Mouse (Mus musculus) urinary bladder, postnatal 4 days (tissue): ENCODE results near the gene Ppp1r15b.

Experiments
- DNase-seq, 2 experiments: peaks; one replicate each; pipeline ENCODE4 v3.0.0; 2021 to 2022; ENCODE audit warnings: low spot score in 2 of 2

The Ppp1r15b gene

DNA sequence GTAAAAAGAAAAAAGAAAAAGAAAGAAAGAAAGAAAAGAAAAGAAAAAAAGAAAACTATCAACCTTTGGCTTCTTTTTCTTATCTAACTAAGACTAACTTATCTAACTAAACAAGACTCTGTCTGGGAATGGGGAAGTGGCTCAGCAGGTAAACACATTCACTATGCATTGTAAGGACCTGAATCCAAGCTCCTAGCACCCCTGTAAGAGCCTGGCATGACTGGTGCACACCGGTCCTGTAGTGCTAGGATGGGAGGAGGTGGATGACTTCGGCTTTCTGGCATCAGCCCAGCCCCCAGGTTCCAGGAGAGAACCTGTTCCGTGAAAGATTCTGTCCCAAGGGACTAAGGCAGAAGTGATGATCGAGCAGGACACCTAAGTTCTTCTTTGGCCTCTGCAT, 30.6 kb downstream of the Ppp1r15b start:
- no peak for DNase-seq

DNA sequence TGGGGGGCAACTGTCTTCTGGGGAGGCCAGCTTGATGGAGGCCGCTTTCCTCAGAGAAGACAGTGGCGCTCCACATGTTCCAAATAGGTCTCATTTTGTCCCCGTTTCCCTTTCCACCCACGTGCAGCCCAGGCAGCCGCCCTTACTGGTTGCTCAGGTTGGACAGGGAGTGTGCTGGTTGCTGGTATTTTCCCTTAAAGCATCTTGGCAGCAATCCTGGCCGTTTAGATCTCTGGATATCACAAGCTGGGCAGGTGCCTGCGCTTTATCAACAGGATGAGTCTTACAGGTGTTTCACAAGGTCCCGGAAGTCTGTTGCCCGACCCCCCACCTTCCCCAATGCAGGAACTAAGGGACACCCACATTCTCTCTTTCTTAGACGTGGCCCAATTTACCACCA, 31.1 kb downstream of the Ppp1r15b start:
- DNase-seq, result no peak

DNA sequence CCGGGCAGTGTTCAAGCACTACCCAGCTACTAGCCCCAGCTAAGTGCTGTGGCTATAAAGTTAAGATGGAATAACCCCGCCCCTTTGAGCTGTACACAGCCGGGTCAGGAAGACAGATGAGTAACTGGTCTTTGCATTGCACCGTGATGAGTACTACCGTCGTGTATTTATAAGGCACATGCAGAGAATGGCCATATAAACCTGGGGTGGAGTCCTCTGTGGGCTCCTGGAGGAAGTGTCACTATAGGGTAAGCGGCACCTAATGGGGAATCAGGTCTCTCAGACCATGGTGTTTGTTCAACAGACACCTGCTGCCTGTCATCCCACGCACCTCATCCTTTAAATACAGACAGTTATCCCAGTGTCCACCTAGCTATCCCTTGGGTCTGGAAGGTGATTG, 32.0 kb downstream of the Ppp1r15b start:
- DNase-seq, result no peak

DNA sequence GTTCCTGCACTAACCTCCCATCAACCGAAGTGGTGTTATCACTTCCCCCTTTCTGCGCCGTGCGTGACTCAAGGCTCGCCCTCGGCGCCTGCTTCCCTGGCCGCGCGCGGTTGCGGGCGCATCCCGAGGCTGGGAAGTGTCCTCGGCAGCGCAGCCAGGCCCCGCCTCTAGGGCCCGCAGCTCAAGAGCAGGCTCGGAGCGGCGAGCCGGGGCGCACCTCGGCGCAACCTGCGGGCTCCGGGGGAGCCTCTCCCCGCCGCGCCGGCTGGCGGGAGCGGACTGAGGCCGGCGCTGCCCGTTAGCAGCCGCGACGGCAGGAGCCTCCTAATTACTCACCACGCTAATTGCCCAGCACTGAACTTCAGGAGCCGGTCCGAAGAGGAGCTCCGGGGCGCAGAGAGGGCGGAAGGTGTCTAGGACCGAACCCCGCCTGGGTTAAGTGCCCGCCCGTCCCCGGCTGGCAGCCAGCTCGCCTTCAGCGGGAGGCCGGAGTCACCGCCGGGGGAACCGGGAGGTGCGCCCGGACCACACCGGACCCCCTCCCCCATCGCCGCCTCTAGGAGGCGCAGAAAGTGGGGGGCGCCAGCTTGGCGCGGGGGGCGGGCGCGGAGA, 33.0 kb downstream of the Ppp1r15b start, which contains the start of gene Plekha6:
Gene Plekha6, plus strand, starts transcription at position 391 of the 612 bp plus-strand sequence.
- no peak for DNase-seq

DNA sequence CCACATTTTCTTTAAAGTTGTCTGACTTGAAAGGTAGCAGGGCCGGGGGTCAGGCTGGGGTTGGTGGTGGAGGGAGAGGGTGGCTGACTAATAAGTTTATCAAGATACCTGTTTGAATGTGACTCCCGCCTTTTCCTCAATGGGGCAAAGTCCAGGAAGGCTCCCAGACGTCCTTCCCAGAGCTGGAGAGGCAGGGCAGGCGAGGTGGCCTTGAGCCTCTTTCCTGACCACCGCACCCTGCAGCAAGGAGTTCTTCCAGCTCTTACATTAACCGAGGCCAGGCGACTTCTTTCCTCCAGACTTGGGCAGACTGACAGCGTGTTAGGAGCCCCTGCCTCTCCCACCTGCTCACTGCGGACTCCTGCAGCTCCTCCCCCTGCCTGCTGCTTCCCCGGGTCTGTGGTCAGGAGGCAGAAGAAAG, 33.7 kb downstream of the Ppp1r15b start:
- DNase-seq, result no peak

DNA sequence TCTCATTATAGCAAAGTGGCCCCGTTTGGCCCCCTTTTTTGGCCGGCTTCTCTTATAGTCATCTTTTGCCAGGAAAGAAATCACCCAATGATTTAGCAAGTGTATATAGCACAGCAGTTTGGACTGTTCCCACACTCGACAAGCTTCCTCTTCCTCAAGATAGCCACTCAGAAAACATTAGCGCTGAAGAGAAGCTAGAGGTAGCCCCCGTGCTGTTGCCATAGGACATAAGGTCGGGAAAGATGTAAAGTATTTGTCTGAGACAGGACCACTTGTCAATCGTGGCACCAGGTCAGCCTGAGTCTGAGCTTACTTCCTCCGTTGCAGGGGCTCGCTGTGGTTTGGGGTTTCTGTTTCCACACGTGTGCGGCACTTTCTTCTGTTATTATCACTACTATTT, 34.2 kb downstream of the Ppp1r15b start:
- no peak for DNase-seq

DNA sequence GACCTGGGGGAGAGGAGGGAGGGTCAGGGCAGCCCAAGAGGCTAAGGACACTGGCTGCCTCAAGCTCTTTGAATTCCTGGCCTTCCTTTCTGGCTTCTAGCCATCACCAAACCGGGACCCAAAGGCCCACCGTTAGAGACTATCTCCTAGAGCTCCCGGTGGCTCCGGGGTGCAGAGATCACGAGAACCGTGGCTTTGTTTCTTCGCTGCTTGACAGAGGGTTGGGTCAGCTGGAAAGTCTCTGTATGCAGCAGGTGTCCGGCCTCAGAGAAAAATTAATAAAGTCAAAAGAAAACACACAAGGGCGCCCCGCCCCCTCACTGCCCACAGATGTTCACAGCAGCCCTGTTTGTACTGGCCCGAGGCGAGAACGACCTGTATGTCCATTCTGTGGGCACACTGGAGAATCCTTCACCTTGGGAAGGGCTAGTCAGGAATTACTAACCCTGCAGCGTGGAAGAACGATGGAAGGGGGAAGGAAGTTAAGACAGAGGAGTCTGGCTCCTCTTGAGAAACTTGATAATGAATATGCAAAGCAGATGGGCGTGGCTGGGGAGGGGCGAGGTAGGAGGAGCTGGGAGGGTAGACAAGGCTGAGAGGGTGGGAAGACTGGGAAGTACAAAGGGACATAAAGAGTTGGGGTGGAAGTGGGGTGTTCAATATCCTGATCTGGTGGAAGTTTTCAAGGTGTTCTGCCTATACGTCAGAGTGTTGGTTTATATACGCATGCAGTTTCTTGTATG, 37.5 kb downstream of the Ppp1r15b start:
- DNase-seq, result no peak

DNA sequence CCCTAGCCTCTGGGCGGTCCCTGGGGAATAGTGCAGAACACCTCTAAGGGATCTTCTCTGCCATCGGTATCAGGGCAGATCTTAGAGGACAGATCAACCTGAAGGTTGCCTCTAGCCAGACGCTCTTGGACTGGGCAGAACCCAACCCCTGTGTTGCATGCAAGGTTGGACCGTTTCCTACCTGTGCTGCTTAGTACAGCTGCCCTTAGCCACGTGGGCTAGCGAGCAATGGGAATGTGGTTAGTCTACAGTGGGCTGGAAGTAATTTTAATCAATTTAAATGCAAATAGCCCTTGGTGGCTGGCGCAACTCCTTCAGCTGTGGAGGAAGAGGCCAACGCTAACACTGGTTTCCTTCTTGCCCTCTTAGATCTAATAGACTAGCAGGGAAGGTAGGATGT, 39.3 kb downstream of the Ppp1r15b start:
- DNase-seq, result no peak

DNA sequence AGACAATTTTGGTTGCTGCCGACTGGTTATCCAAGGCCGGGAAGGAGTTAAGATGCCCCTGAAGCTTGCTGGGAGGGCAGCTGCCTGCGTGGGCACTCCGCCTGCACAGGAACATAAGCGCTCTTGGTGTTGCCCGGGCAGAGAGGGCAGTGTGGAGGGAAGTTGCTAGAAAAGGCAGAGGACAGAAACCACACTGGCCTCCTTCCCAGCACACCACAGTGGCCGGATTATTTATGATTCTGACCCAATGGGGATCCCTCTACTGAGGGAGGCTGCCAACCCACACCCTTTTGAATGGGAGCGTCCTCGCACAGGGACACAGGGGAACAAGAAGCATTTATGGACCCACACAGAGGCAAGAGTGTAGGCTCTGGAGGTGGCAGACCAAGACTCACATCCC, 40.4 kb downstream of the Ppp1r15b start:
- DNase-seq, result no peak

DNA sequence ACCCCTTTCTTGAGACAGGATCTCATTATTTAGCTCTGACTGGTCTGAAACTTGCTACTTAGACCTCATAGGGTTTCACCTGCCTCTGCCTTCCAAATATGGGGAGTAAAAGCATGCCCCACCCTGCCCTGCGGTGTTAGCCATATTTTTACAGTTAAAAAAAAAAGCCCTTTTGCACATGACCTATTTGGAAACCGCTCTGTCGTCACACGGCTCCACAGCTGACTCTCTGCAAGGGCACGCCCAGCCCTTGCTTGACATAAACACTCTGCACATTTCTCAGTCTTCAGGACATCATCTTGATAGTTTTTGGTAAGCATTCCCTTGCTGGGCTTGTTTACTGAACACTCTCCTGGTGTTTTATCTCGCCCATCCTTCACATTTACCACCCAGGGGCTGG, 44.2 kb downstream of the Ppp1r15b start:
- no peak for DNase-seq

DNA sequence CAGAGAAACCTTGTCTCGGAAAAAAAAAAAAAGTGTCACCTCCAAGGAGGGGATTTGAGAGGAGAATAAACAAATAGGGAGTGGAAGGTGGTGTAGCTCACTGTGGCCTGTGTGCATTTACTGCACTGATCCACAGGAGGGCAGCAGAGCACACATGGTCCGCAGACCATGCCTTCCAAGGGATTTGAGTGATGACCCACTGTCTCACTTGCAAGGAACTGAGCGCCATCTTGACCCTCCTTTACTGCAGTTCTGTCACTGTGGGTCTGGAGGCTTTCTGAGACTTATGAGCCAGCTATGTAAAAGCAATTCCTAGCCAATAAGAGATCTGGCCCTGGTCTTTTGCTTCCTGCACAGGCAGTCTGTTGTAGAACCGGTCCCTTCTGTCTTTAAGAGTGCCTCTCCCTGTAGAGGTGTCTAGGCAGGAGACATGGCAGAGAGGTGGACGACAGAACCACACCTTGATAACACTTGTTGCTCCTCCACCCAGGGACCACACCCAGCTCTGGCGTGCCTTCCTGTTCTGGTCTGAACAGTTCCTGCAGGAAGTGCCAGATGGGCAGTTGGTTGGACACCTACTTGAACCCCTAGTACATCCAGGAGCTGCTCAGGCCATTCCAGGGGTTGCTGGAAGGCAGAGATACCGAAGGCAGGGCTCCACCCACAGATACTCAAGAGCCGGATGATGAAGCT, 46.7 kb downstream of the Ppp1r15b start:
- peak; percentile 50 to 71 for DNase-seq

DNA sequence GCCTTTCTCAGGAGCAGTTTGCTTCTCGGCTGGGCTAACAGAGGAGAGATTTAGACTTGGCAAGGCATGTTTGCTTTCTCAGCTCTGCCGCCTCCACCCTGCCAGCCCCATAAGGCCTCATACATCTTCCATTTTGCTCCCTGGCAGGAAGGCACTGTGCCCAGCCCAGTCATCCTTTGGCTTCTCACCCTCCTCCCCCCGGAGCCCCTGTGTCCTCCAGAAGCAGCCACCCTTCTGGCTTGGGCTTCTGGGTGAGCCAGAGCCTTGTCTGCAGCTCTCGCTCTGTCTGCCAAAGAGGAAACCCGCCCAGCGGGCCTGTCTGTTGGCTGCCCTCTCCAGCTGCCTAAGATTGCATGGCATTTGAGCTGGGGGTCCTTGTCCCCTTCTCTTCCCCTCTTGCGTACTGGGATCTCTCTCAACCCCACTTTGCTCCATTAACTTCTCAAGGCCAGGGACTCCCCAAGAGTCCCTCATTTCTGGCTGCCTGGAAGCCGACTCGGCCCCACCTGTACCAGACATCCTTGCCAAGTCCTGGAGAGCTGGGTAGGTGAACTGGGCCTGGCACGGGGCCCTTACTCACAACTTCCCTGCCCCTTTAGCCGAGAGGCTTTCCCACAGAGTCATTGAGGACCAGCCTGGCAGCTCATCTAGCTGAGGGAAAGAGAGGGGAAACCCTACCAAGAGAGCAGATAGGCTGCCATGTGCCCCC, 47.9 kb downstream of the Ppp1r15b start:
- no peak for DNase-seq

DNA sequence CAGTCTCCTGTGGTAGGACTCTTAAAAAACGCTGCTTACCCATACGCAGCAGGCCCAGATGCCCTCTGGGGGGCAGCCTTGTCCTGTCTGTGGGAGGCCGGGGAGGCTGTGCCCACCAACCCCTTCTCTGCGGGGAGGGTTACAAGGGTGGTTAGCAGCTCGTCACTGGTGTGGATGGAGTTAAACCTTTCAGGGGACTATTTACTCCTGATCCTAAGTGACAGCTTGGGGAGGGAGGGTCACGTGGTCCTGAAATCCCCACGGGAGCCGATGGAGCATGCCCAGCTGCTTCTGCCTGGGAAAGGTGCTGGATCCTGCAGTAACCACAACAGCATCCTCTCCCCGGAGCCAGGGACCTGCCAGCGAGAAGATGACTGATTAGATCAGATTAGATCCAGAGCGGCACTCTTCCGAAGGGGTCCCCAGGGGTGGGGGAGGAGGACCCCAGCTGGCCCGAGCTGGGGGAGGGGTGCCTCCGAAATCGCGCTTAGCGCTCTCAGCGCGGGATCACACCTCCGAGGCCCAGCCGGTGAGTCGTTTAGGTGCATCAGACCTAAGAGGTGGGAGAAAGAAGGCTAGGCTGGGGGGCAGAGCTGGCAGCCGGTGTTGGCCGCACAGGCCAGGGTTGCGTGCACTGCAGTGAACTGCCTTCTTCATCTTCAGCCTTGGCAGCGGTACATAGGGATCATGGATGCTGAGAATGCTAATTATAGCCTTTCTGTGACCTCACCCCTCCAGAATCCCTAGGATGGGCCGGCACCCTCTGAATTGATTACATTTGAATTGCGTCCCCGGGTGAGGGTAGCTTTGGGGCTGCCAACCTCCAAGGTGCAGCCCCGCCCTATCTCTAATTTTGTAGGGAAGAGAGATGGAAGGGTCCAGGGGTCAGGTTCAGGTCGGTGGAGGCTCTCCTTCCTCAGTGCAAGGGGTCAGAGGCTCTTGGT, 50.4 kb downstream of the Ppp1r15b start:
- peak; percentile 52 to 80 for DNase-seq

DNA sequence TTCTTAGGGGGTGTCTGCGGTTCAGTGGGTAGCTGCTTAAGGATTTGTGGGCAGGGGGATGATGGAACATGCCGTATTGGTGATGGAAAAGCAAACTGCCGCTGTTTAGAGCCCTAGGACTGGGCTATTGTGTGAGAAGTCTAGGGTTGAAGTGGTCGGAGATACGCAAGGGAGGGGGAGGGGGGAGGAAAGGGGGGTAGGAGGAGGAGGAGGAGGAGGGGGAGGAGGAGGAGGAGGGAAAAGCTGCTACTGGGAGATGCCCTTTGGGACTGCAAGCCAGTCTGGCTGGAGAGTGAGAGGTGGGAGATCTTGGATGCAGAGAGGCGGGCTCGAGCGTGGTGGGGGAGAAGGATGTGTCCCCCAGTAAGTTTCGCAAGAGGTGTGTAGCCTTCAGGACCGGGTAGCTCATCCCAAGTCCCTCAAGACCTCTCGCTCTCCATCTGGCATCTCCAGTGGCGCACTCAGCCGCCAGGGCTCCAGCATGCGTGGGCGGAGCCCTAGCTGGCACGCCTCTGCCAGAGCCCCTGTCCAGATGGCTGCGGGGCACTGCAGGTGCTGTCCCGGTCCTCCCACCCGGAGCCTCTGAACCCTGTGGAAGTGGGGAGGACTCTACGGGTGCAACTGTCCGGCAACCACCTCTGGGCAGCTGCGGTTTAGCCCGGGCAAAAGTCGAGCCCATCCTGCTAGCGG, 51.2 kb downstream of the Ppp1r15b start:
- DNase-seq, result no peak

DNA sequence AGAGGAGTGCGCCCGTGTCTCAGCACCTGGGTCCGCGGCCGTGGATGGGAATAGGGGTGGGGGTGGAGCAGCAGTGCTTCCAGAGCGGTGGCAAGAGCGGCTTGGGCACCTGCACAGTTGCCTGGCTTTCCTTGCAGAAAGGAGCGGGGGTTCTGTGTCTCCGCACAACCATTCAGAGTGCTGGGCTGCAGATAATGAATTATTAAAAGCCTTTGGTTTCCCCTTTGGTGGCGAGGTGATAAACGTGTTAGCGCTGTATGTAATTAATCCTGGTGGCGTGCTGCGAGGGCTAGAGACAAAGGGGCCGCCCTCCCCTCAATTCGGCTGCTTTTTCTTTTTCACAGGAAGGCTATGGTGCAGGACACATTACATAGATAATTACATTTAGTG, 51.8 kb downstream of the Ppp1r15b start:
- DNase-seq, result no peak

DNA sequence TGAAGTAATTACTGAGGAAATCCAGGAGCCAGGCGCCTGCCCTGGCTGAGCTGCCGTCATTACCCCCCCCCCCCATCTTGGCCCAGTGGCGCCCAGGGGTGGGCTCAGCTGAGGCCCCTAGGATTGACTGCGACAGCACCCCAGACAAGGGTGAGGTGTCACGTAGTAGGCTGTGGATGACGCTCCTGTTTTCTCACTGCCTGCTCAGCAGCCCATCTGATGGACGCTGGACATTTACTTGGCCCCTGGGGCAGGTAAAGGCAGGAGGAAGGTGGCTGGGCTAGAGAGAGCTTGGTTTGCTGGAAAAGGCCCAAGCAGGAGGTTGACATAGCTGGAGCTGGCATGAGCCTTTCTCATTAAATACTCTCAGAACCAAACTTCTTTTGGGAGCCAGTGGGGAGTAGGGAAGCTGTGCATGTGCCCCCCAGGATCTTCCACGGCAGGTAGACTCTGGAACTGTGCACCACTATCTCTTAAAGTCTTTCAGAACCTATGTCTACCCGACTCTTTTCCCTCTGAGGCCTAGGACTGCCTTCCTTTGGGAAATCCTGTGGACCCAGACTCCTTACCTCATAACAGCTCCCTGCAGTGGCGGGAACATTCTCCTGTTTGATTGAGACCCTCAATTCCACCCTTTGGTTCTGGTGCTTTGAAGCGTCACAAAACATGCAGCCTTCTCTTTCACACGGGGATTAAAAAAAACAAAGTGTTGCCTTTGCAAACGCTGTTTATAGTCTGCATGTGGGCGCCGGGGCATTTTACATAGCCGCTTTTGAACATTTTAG, 52.4 kb downstream of the Ppp1r15b start:
- DNase-seq, result no peak

DNA sequence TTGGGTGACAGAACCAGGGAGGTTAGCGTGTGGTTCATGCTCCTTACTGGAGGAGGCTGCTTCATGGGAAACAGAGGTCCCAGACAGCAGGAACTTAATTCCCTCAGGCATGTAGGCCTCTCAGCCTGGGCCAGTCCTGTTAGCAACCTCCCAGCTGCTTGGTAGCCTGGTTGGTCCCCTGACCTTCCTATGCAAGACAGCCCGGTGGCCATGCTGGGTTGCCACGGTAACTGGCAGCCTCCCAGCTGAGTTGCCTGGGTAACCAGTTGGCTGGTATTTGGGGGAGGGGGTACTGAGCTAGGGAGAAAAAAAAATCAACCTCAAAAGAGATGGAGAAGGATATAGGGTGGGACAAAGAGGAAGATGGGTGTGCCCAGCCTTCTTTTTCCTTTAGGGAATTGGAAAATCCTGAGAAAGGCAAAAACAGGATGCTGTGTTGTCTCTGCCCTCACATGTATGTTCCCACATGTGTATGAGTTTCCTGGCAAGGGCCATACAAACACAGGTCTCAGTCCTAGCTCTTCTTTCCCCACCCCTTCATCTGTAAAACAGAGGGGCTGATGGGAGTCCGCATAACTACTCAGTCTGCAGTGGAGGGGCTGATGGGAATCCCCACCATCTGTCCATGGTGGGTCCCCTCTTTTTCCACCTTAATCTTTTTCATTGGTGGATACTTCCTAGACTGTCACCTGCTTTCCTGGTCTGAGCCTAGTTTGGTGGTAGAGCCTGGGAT, 57.2 kb downstream of the Ppp1r15b start:
- DNase-seq, result no peak

DNA sequence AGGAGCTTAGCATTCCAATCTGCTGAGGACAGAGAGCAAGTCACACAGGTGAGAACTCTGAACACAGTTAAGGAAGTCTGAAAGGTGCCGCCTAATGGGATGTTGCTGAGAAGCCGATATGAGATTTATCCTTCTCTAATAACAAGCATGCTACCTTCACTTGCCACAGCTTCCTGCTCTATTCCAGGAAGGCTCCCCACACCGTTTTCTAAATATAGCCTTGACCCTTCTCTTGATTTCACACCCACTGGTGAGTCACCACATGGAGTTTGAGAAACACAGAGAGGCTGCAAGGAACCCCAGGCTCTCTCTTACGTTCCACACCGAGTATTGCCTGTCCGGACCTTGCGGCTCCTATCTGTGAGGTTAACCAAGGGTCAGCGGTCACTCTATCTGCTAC, 57.8 kb downstream of the Ppp1r15b start:
- DNase-seq, result no peak
